Mouse (Mus musculus) adrenal gland, postnatal 36 days (tissue): Measurements from ENCODE around the gene Rnf43. TPM values are rescaled to one million over a fixed set of nuclear protein-coding genes. Genes with fewer than 3 reads are reported as not detected.

Source experiments
- DNase-seq, 2 experiments: peaks; one replicate each; pipeline ENCODE4 v3.0.0; 2021; ENCODE audit warnings: mixed read lengths in 1 of 2
- total RNA-seq, 2 experiments: library from RNA; stranded (reverse); gene quantifications; 2 replicates each; pipeline ENCODE4 v1.2.3; 2021

The Rnf43 gene
- total RNA-seq, 2 experiments from 2014 or later, result 6.2 to 8.9 TPM

DNA sequence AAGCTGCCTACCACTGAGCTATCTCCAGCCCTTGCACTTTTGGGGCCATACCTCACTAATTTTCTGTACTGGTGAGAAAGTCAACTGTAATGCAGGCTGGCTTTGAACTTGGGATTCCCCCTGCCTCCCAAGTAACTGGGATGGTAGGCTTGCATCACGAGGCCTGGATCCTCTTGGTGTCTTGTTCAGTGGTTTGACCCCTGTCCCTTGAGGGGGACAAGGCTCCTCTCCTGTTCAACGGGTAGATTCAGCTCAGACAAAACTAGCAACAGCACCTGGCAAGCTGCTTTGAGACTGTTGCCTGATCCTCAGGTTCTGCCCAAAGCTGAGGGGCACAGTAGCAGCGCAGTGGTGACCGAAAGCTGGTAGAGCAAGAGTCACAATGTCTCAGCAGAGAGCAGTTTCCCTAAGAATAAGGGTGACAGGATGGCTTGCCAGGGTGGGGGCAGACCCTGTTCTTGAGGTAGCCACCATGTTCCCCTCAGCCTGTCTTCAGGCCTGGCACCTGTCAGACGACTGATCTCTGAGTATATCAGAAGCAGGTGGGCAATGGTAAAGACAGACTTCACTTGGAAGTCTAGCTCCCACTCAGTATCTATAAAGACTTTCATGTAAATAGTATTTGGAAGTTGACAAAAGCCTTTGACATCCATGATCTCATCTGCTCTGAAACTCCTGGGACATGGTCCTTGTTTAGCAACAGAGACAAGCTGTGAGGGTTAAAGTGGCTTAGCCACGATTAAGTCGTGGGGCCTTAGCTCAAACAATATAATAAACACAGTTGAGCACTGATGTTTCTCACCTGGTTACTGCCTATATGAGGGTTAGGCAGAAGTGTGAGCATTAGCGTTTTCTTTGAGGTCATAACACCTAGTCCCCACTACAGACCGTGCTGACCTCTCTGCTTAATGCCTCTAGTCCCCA lies 83.4 kb downstream of the Rnf43 start:
- DNase-seq, result no peak

DNA sequence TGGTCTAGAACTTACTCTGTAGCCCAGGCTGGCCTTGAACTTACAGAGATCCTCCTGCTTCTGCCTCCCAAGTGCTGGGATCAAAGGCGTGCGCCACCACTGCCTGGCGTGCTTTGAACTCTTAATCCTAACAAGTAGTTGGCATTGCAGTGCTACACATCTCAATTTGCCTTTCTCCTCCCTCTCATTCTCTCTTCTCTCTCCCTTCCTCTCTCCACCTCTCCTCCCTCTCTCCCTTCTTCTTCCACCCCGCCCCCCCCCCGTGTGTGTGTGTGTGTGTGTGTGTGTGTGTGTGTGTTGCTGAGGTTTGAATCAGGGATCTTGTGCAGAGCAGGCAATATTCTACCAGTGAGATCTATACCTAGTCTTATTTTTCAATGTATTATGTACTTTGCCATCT lies 84.8 kb downstream of the Rnf43 start:
- no peak for DNase-seq

DNA sequence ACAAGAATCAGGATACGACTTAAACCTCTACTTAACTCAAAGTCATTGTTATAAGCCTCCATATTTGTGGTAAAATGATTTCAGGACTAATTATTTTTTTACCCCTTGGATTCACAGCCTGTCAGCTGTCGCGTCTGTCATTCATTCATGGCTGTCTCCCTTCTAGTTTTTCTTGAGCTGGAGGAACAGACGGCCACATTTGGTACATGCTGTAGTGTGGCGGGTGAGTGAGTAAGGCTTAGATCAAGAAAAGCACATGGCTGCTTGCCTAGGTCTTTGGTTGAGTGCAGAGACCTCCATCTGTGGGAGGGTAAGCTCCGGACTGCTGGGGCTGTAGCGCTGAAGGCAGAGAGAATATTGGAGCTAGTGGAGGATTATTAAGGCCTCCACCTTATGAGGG lies 85.2 kb downstream of the Rnf43 start:
- DNase-seq, result no peak

DNA sequence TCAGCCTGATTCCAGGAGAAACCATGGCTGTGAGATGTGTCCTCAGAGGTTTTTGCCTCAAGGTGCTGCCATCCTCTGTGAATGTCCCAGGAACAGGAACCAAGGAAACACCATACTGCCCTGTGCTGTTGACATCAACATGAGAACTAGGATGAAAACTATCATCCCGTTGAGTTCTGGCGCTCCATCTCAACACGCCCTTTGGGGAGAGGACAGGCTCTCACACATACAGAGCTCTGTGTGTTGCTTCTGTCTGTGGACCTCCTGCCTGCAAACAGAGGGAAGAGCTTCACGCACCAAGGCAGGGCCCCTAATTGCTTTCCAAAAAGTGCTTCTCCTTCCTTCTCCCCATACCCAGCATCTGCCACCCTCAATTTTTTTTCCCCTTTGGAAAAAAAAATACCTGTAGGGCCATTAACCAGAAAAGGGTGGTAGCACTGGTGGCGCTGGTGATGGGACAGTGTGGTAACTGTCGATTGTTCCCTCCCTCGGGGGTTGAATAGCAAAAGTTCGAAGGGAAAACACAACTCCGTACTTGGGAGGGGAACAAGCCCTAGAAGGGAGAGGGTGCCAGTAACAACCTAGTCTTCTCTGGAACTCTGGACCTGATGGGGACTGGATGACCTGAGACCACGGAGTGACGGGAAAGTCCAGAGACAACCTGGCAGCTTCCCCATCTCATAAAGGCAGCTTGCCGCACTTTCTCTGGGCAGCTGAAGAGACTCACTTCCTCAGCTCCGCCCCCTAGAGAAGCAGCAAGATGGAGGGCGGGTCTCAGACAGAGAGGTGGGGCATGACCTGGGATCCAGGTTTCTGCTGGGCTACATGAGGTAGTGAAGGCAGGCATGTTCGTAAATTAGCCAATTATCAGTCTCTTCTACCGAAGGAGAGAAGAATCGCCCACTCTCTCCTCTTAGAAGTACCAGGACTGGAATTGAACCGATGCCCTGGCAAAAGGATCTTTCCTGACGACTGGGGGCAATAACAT lies 85.9 kb downstream of the Rnf43 start:
- DNase-seq, result peak in 1 of 2 experiments; percentile 53

DNA sequence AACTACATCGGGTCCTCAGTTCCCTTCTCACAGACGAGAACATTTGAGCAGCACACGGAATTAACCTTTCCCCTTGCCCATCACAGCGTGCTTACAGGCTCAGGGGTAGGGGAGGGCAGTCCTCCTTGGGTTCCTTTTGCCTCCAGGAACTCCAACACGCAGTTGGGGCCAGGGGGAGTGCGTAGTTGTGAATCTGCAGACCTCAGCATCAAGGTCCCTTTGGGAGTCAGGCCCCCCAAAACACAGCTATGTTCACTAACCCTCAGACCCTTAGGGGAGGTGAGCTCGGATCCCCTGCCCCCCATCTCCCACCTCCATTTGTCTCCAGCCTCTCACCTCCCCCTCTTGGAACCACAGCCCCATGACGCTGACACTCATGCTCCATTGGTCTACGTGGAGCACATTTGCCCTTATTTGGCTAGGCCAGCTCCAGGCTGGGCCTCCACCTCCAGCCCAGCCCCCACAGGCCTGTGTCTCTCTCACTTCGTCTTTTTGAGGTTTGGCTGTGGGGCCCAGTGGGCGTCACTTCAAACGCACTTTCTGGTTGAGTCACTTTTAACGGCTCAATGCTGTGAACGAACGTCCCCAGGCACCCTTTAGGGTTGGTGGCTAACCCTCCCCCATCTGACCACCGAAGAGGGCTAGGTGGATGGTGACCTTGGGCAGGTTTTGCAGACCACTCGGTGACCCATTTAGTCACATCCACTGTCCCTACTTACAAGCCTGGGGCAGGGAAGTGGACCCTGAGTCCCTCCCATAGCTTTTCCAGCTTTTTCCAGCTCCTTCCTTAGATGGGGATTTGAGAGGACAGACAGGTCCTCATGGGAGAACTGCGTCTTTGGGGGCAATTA lies 86.9 kb downstream of the Rnf43 start:
- peak; percentile 14 to 57 for DNase-seq

DNA sequence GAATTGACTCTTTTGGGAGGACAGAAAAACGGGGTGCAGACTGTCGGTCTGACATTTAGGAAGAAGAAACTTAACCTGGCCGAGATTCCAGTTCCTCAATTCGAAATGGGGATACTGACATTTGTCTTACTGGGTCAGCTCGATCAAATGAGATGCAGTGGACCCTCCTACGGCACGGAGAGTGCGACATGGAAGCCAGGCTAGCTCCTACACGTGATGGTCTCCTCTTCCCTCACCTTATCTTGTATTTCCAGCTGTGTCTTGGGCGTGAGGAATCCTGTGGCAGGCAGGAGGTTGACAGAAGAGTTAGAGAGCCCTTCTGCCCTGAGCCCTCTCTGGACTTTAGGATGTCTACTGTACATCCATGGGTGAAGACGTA lies 87.5 kb downstream of the Rnf43 start:
- DNase-seq, result no peak

DNA sequence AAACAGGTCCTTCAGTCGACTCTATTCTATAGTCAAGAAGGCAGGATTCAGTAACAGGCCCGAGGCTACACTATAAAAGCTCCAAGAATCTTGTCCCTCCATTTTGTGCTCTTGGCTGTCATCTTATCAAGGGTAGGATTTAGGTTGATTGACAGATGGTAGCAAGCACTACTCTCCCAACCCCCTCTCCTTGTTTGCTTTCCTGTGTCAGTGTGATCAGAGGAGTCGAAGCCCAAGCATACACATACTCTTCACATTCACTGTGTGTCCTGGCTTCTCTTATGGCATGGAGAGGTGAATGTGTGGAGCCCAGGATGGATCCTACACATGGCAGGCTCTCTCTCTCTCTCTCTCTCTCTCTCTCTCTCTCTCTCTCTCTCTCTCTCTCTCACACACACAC lies 88.0 kb downstream of the Rnf43 start:
- DNase-seq, result no peak

DNA sequence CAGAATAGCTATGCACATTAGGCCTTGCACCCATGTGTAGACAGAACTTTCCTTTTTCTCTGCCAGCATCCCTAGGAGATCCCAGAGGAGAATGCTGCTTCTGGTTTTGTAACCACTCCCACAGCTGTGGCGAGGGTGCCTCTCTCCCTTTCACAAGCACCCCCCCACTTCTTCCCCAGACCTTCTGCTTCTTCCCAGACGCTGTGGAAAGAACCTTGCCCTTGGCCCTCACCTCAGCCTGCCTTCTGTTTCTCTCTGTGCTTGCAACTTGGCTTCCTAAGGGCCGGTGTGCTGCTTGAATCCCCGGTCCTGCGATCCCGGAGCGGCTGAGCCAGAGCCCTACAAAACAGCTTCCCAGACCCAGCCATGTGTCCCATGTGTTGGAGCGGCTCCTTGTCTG lies 88.5 kb downstream of the Rnf43 start:
- DNase-seq, result no peak

DNA sequence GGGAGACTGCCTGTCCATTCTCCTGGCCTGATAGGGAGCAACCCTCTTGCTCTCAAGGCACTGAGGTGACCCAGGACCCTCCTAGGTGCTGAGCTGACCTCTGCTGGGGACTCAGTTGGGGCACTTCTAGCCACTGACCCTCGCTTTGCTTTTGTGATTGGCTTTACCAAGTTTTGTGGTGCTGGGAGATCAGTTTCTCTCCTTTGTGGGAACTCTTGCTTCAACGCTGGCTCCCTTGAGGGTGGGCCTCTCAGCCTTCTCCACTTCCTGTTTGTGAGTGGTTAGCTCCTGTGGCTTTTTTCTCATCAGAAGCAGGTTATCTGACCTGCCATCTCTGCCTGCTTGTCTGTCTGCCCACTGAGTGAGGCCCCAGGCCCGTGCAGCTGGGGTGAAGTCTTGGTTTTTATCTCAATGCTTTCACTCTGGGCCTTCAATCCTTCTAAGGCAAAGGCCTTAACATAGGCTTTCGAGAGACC lies 89.0 kb downstream of the Rnf43 start:
- no peak for DNase-seq

DNA sequence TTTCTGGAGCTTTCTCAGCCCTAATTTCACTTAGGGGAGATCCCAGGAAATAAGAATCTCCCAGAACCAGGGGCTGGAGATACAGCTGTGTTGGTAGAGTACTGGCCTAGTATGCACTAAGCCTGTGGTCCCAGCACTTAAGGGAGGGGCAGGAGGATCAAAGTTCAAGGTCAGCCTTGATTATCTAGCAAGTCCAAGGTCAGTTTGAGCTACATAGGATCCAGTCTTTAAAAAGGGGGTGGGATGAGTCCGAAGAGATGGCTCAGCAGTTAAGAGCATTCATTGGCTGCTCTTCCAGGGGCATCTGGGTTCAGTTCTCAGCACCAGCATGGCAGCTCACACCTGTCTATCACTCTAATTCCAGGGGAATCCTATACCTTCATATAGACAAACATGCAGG lies 89.8 kb downstream of the Rnf43 start:
- no peak for DNase-seq

DNA sequence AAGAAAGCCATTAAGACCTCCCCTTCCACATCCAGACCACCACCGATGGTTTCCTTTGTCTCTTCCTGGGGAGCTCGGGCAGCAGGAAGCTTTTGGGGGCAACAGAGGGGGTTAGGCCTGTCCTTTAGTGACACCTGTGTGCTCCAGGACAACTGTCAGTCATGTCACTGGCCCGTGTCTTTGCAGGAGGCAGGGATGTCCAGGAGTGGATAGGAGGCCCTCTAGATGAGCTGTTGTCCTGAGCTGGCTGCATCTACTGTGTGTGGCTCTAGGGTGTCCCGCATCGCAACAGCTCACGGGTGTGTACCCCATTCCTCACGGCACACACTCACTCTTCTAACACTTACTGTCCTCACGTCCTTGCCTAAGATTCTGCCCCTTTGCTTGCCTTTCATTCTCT lies 90.7 kb downstream of the Rnf43 start:
- DNase-seq, result no peak

DNA sequence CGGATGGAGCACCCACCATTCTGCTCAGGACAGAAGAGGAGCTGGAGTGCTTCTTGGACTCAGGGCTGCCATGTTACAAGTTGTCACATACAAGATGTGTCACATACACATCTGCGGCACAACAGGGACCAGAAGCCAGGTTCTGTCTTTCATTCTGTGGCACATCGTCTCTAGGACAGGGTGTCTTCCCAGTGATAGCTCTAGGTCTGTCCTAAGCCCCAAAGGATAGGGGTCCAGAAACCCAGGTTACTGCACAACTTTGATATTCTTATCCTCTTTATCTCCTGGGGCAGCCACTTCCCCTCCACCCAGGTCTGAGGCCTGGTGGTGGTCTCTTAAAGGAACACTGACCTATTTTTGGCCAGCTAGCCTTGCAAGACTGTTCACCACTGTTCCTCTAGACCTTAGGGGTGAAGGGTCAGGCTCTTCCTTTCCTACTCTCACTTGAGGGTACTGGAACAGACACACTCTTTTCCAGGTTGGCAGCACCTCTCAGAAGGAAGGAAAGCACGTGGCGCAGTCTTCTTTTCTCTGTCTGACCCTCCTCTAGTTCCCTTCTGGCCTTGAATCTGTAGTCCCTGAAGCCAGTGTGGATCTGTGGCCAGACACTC lies 91.5 kb downstream of the Rnf43 start:
- DNase-seq, result no peak

DNA sequence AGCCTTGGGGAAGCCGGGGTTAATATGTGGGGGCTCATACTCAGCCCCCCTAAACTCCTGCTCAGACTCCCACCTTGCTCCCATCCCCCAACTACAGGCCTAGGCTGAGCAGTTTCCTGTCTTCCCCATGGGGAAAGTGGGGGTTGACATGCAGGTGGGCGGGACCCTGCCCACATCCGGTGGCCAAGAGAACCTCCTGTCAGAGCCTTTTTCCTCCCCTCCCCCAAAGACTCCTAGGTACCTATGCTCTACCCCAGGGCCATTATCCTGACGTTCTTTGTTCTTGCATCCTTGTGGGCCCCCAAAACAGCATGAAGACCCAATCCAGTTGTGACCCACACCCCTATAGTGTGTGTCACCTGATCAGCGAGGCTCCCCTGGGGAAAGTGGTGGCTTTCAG lies 92.1 kb downstream of the Rnf43 start:
- DNase-seq, result no peak

DNA sequence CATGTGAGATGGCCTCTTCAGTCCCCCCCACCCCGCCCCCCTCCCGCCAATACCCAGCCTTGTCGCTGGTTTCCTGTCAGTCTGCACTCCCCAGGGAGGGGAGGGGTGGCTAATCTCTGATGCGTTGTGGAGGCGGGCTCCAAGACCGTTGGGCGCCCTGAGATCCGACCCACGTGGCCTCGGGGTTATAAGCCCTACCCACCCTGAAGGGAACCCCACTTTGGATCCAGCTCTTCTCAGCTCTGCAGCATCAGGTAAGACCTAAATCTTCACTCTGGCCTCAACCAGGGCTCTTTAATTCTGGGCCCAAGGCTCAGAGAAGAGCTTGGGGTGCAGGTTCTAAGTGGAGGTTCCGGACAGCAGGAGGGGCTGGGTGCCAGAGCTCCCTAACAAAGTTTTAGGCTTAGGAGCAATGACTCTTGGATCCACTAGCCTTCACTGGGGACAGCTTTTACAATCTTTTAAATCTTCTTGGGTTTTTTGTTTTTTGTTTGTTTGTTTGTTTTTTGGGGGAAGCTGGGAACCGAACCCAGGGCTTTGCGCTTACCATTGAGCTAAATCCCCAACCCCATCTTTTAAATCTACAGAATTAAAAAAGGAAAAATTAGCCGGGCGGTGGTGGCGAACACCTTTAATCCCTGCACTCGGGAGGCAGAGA lies 93.0 kb downstream of the Rnf43 start:
- DNase-seq, result peak; percentile 22 to 59

DNA sequence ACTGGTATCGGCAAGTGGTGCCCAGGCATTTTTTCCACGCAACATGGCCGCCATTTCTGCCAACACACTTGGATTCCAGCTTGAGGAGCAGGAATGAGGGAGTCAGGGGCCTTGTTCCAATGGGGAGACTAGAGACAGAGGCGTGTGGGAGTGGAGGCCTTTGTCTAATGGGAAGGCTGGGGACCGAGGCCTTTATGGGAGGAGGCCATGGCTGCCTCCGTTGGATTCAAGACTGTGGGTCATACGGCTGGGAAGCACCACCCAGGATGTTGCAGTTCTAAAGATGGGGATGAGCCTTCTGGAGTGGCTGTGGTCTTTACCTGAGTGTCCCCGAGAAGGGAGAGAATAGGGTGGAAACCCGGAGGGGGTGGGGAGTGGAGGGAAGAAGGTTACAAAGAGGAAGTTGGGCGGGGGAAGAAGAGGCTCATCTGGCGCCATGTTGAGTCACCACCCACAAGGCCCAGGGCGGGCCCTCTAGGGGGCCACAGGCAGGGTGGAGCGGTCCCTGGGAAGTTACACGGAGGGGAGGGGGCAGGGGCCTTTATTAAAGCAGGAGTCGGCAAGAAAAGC lies 93.8 kb downstream of the Rnf43 start:
- DNase-seq, result peak in 1 of 2 experiments; percentile 37

DNA sequence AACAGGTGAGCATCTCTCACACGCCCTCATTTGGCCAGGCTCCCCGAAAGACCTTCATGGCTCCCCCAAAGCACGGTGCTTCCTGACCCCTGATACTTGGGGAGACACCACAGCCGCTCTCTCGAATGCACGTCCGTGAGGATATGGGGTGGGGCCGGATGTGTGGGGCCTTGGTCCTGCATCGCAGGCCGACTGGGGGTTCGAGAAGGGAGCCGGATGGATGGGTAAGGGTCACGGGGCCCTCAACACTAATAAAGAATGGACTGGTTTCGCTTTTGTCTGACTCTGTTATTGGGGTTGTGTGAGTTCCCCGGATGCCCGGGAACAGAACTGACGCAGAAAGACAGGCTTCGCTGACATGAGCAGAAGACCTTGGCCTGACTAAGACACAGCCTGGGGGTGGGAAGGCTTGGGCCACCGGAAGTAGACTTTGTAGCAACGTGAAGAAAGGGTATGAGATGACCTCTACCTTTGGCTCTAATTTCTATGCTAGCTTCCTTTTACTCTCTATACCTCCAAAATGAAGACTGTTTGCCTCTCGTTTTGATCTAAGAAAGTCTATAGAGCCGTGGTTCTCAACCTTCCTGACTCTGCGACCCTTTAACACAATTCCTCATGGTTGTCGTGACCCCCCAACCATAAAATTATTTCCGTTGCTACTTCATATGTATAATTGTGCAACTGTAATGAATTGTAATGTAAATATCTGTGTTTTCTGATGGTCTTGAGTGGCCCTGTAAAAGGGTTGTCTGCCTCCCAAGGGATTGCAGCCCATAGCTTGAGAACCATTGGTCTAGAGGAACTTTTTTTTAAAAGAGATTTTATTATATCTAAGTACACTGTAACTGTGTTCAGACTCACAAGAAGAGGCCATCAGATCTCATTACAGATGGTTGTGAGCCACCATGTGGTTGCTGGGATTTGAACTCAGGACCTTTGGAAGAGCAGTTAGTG lies 94.8 kb downstream of the Rnf43 start:
- DNase-seq, result no peak

DNA sequence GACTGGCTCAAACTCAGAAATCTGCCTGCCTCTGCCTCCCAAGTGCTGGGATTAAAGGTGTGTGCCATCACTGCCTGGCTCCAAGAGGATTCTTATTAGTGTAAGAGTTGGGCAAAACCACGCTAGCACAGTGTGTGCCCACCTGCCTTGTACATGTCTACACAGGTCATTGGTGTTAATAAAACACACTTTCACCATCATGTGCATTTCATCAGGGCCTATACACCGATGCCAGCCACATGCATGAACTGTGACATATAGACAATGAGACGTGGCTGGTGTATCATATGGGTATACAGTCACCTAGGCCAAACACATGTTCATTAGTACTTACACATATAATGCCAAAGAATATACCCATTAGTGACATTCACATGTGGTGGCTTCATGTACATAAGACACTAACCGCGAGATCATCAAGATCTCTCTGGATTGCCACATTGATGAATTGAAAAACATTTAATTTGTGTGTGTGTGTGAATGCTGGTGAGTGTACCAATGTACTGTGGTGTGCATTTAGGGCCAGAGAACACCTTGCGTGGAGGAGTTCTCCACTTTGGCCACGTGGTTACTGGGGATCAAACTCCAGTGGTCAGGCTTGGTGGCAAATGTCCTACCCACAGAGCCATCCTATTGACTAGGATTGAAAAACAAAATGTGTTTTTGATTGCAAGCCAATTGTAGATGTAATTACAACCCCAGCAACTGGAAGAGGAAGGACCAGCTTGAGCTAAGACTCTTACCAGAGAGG lies 95.8 kb downstream of the Rnf43 start:
- DNase-seq, result no peak

DNA sequence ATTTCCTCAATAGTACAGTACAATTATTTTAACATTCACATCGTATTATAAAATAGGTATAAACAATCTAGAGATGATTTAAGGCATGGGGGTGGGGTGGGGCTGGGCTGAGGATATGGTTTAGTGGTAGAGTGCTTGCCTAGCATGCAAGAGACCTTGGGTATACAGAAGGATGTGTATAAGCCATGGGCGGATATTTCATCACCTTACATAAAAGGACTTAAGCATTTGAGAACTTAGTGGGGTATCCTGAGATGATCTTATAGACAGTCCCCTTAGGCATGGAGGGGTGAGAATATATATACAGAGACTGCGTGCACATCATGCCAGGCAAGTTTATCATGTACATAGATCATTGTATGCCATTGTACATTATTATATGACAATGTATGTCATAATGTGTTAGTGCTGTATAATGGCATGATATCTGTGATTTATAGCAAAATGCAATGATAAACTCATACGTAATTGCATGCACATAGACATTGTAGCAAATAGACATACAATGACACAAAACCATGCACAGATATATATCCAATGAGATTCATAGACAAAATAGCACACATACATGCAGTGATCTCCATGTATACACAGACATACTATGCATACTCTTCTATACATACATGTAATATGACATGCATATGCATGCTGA lies 96.6 kb downstream of the Rnf43 start:
- no peak for DNase-seq
